Mouse (Mus musculus): ENCODE measurements around the gene Arid5b.

Gene Arid5b

DNA sequence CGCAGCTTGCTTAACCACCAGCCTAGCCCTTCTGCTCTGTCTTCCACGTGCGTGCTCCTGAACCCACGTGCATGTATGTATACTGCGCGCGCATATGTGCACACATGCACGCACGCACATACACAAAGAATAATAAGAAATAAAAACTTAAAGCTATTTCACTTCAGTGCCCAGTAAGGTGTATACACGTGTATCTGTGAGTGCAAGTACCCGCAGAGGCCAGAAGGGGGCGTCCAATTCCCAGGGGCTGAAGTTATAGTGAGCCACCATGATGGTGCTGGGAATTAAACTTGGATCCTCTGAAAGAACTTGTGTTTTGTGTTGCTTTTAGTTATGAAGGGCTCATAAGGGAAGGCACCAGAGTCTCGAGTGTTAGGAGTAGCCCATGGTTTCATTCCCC lies 227.7 kb downstream of the Arid5b start:
- DNase-seq (ENCODE audit: low spot score), result no peak

DNA sequence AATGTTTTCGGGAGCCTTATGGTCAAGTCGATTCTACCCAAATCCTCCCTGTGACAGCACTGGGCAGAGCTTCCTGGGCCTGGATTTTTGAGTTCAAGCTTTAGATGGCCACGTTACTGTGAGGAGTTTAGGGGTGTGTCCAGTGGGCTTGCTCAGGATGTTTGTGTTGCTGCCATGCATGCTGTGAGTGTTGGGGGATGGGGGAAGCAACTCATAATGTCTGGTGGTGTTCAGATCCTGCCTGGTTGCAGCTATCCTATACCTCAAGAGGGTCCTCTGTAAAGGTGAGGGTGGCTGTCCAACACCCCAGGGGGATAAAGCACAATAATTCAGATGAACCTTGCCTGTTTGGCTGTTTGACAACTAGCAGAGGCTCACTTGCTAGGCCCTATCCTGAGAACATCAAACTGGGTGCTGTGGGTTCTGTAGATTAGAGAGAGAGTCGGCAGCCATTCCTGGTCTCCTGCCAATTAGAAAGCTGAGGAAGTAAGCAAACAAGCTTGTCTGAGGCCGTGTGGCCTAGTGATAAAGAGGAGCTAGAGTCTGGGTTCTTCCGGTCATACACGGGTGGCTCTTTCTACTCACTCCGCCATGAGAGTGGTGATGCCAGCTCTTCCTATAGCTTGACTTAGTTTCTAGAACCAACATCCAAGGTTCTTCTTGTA lies 229.8 kb downstream of the Arid5b start:
- no peak for DNase-seq (ENCODE audit: low spot score)

DNA sequence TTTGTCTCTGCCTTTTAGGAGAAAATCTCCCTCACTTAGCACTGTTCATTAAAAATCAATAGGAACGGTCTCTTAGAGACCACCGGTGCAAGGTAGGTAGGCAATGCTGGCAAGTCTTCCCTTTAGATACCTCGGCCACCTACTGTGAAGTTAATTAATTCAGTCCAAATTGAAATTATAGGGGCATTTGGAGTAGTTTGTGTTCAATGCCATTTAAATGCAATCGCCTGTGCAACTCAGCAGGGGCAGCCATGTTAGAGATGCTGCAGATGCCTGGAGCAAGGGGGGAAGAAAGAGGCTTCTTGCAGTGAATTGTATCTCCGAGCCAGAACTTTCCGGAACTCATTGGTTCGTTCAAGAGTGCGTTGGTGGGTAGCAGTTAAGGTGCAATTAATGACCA lies 233.7 kb downstream of the Arid5b start:
- no peak for DNase-seq (ENCODE audit: low spot score)

DNA sequence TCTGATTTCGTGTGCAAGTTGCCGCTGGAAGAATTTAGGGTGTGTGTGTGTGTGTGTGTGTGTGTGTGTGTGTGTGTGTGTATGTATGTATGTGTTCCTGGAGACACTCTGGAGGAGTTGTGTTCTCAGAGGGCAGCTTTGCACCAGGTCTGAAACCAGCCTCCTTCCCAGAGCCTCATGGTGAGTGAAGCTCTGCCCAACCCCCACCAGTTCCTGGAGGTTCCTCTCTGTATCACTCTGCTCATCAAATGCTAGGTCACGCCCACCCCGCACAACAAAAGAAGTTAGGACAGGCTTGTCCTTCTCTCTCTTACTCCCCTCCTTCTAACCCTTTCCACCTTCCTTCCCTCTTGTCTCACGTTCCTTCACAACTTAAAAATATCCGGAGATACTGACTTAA lies 234.6 kb downstream of the Arid5b start:
- no peak for DNase-seq (ENCODE audit: low spot score)

All from testis, postnatal 10 days (tissue).